Mouse (Mus musculus) left cerebral cortex, adult 9 months (tissue): ENCODE measurements around the gene Sfrp2.

ENCODE experiments used
- DNase-seq, 2 experiments: peaks; one replicate each; pipeline ENCODE4 v3.0.0; 2022; ENCODE audit warnings: low spot score in 2 of 2

Sfrp2 gene

GRCm38 (mm10) chr3:83765871-83766725 is at the start of gene Sfrp2:
TSS of gene Sfrp2 (plus strand) at chr3:83766321.
- DNase-seq, result no peak

- no peak for DNase-seq
Observed at GRCm38 (mm10) chr3:83717643-83718231, 48.4 kb upstream of the Sfrp2 start.

- no peak for DNase-seq
Observed at GRCm38 (mm10) chr3:83718662-83719061, 47.5 kb upstream of the Sfrp2 start.

GRCm38 (mm10) chr3:83728223-83728622 is 37.9 kb upstream of the Sfrp2 start:
- DNase-seq, result no peak

- no peak for DNase-seq
Observed at GRCm38 (mm10) chr3:83728675-83729390, 37.3 kb upstream of the Sfrp2 start.

GRCm38 (mm10) chr3:83733985-83734384 is 32.1 kb upstream of the Sfrp2 start:
- no peak for DNase-seq

GRCm38 (mm10) chr3:83736980-83737379 is 29.1 kb upstream of the Sfrp2 start:
- no peak for DNase-seq

GRCm38 (mm10) chr3:83740246-83740645 is 25.9 kb upstream of the Sfrp2 start:
- DNase-seq, result no peak

- no peak for DNase-seq
Observed at GRCm38 (mm10) chr3:83747276-83747675, 18.8 kb upstream of the Sfrp2 start.

GRCm38 (mm10) chr3:83747895-83748294 is 18.2 kb upstream of the Sfrp2 start:
- DNase-seq, result no peak

GRCm38 (mm10) chr3:83751625-83752024 is 14.5 kb upstream of the Sfrp2 start:
- no peak for DNase-seq

GRCm38 (mm10) chr3:83752196-83752595 is 13.9 kb upstream of the Sfrp2 start:
- no peak for DNase-seq

GRCm38 (mm10) chr3:83755043-83755635 is 11.0 kb upstream of the Sfrp2 start:
- no peak for DNase-seq

GRCm38 (mm10) chr3:83755666-83756065 is 10.5 kb upstream of the Sfrp2 start:
- DNase-seq, result no peak

- no peak for DNase-seq
Observed at GRCm38 (mm10) chr3:83762361-83762760, 3.8 kb upstream of the Sfrp2 start.

- DNase-seq, result peak; percentile 18 to 66
Observed at GRCm38 (mm10) chr3:83763551-83764548, 2.3 kb upstream of the Sfrp2 start.

- no peak for DNase-seq
Observed at GRCm38 (mm10) chr3:83766726-83767070, 577 bp downstream of the Sfrp2 start.

- DNase-seq, result no peak
Observed at GRCm38 (mm10) chr3:83767121-83767520, 1.0 kb downstream of the Sfrp2 start.

- DNase-seq, result no peak
Observed at GRCm38 (mm10) chr3:83768293-83769035, 2.3 kb downstream of the Sfrp2 start.

GRCm38 (mm10) chr3:83769036-83769410 is 2.9 kb downstream of the Sfrp2 start:
- no peak for DNase-seq
